ENCODE assay signal across 9 mouse cellular contexts in the genomic region with DNA sequence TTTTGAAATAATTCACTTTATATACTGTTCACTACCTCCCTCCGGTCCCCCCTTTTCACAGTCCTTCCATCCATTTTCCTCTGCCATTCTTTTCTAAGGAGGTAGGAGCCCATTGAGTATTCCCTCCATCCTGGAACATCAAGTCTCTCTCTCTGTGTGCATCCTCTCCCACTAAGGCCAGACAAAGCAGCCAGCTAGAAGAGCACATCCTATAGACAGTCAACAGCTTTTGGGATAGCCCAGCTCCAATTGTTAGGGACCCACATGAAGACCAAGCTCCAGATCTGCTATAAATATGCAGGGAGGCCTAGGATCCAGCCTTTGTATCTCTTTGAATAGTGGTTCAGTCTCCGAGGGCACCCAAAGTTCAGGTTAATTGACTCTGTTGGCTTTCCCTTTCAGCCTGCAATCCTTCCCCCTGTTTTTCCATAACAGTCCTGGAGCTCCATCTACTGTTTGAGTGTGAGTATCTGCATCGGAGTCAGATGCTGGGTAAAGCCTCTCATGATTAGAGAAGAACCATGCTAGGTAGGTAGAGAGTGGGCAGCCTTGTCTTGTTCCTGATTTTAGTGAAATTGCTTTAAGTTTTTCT. TPM values are rescaled to one million over a fixed set of nuclear protein-coding genes. Genes with fewer than 3 reads are reported as not detected.
DNase-seq lines count a peak whose midpoint lies in the region; ATAC-seq and TF ChIP-seq lines count a peak whose summit lies in the region.
"Had no signal": no experiment of that assay in that cellular context is flagged by ENCODE, and none has a peak within 500 bp of the region (broad histone marks: within the 10 kb centered on the region; RNA-seq: fewer than 3 reads in every experiment).

No protein-coding gene starts in this region.

- no peak for ATAC-seq in lung, postnatal 0 days

- no peak for TF ChIP-seq EP300 in lung, postnatal 0 days (IDR thresholded peaks at IDR 0.05)

- H3K4me1 ChIP-seq in lung, postnatal 0 days (ENCODE audit: insufficient read depth, low read depth, low read length) = no peaks in the 10 kb centered on the region

- peak; percentile 66 for TF ChIP-seq CTCF in lung, postnatal 0 days (IDR thresholded peaks at IDR 0.05)

- H3K4me2 ChIP-seq in lung, postnatal 0 days (replicated peaks; ENCODE audit: low read depth, low read length) = no peak overlapping the region

- no peak overlapping the region for H3K4me3 ChIP-seq in lung, postnatal 0 days (ENCODE audit: low read depth, low read length)

- H3K36me3 ChIP-seq in lung, postnatal 0 days (ENCODE audit: insufficient read depth, low read length) = no peaks in the 10 kb centered on the region

- DNase-seq in cerebellum, adult 18-20 months = peak; percentile 5 to 8
- no peak for DNase-seq in cerebellum, adult 11 months
- DNase-seq in adipocyte (ENCODE audit: low spot score) = peak; percentile 43
- DNase-seq in forelimb bud, embryonic 11.5 days (ENCODE audit: low read depth, low spot score) = peak; percentile 10
- peak; percentile 36 for DNase-seq in kidney, postnatal 14 days
- peak; percentile 28 for DNase-seq in lung, postnatal 0 days (ENCODE audit: low spot score)
- DNase-seq in right cerebral cortex, postnatal 25 days = peak; percentile 14
- no peak for DNase-seq in spleen, postnatal 10 days (ENCODE audit: low spot score in 2 of 2)

- WGBS in lung, postnatal 0 days = 39% methylated on average over 3 of the region's 3 CpGs

- no peaks in the 10 kb centered on the region for H3K27me3 ChIP-seq in lung, postnatal 0 days (replicated peaks; ENCODE audit: insufficient read depth, low read length)

- no peak overlapping the region for H3K27ac ChIP-seq in lung, postnatal 0 days (ENCODE audit: low read length)

- no peak overlapping the region for H3K9ac ChIP-seq in lung, postnatal 0 days (replicated peaks; ENCODE audit: low read depth)

- H3K9me3 ChIP-seq in lung, postnatal 0 days (ENCODE audit: low read length) = no peaks in the 10 kb centered on the region

RNA-seq across cellular contexts. Expression of a gene that starts 2.8 kb away (rescaled TPM):
- not detected in 2 replicates for polyA plus RNA-seq in lung, postnatal 0 days (2015; fragmentation: Nextera tagmentation; extraction: Ambion mirVana)
- polyA plus RNA-seq: lung, embryonic 16.5 days had no signal

RNA-seq across cellular contexts. Expression of a gene that starts 50.6 kb away (rescaled TPM):
- not detected in 2 replicates for polyA plus RNA-seq in lung, postnatal 0 days (2015; fragmentation: Nextera tagmentation; extraction: Ambion mirVana)
- polyA plus RNA-seq: lung, embryonic 16.5 days had no signal

Comparison
In these comparisons a context has a peak if more than half of its experiments do, and no peak if none do; other contexts are left out.
1. DNase-seq: peak in cerebellum, adult 18-20 months (2 of 2), adipocyte (single experiment), forelimb bud, embryonic 11.5 days (single experiment), kidney, postnatal 14 days (single experiment), lung, postnatal 0 days (single experiment) and right cerebral cortex, postnatal 25 days (single experiment); none in cerebellum, adult 11 months (single experiment) and spleen, postnatal 10 days (0 of 2).